Mouse (Mus musculus) cerebellum, adult 8-10 months (tissue): ENCODE measurements around the gene Abcf1.
"Not testable (repeated sequence)": the region's sequence is repeated elsewhere in the genome, so short reads cannot be mapped to it uniquely, and the experiment has no call there.

Experiments used
- DNase-seq: peaks from one replicate; pipeline ENCODE4 v3.0.0; 2022

Abcf1 gene

DNA sequence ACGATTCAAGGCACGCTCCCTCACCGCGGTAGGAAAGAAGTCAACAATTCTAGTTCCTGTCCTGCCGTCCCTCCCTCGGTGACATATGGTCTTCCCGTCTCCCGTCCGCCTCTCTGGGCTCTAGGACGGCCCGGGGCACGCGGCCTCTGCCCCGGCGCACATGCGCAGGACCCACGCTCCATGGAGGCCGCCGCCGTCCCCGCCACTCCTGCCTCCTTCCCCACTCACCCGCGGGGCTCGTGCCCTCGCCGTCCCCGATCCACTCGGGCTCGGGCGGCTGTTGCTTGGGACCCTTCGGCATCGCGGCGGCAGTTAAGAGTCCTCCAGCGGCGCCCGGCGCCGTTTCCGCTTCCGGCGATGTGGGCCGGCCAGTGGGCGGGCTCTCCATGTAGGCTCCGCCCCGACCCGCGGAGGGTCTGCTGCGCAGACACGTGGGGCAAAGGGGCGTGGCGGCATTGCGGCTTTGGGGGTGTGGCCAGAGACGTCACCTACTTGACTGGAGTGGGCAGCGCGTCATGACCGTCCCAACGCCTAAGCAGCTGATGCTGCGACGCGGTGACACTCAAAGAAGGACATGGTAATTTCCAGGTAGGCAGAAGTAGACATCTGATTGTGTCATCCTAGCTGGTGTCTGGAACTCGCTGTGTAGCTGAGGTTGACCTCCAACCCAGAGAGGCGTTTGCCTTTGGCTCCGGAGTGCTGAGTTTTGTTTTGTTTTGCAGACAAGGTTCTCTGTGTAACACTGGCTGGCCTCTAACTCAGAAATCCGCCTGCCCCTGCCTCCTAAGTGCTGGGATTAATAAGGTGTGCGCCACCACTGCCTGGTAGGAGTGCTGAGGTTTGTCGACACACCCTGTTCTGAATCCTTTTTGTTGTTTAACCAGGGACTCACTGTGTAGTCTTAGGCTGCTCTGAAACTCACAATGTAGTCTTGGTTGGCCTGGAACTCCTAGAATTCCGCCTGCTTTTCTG lies at the start of gene Abcf1:
Abcf1 (minus strand) TSS at position 344 of the 972 bp plus-strand sequence.
- peak; percentile 99 for DNase-seq

DNA sequence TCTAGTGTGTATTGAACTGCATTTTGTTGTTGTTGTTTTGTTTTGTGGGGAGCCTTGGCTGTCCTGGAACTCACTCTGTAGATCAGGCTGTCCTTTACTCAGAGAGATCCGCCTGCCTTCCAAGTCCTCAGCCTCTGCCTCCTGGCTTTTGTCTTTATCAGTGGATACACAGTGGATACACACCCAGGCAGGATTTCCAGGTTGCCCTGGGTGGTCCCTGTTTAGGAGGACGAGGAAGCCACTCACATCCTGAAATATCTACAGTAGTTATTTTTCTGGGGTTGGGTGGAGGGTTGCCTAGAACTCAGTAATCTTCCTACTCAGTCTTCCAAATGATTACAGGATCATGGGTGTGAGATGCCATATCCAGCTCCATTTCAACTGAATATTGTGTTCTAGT lies 49.4 kb upstream of the Abcf1 start:
- no peak for DNase-seq

DNA sequence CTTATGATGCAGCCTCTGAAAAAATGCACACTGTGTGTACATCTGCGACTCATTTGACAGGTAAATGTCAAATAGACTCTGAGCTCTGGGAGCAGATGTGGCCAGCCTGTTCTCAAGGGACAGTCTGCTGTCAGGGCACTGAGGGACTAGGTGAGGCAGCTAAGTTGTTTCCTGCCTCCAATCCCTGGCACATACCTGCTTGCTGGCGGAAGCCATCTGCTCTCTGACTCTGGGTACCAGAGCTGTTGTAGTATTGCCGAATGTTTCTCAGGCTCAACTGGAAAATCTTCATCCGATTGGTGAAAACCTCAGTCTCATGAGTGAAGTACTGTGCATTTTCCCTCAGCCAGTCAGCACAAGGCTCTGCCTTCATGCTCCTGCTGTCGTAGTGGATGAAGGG lies 47.5 kb upstream of the Abcf1 start:
- no peak for DNase-seq

DNA sequence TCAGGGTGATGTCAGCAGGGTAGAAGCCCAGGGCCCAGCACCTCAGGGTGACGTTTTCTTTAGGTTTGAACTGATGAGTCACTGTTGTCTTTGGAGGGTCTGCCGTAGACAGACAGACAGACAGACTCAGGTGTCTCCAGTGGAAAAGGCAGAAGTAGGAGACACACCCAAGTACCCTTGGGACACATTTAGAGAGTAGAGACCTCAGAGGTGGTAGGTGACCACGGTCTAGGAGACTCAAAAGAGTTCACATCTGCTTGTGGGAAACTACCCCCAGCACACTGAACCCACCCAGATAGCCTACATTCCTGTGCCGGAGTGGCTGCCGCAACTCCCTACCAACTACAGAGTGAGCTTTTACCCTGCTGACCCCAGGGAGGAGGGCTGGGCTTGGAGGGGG lies 45.4 kb upstream of the Abcf1 start:
- DNase-seq: no peak

DNA sequence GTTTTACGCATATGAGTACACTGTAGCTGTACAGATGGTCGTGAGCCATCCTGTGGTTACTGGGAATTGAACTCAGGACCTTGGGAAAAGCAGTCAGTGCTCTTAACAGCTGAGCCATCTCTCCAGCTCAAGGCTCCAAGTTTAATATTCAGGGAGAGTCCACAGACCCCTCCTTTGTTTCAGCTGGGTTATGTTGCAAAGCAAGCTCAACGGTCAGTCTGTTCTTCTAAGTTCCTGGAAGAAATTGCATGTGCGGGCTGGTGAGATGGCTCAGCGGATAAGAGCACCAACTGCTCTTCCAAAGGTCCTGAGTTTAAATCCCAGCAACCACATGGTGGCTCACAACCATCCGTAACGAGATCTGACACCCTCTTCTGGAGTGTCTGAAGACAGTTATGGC lies 34.8 kb upstream of the Abcf1 start:
- not testable (repeated sequence) for DNase-seq

DNA sequence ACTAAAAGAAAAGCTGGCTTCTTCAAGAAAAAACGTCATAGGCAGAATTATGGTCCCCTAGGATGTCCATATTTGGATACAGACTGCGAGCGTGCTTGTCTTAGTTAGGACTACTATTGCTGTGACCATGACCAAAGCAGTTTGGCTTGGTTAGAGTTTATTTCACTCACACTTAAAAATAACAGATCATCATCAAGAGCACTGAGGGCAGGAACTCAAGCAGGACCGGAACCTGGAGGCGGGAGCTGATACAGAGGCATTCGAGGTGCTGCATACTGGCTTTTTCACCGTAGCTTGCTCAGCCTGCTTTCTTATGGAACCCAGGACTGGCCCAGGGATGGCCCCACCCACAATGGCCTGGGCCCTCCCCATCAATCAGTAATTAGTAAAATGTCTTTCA lies 33.8 kb upstream of the Abcf1 start:
- no peak for DNase-seq

DNA sequence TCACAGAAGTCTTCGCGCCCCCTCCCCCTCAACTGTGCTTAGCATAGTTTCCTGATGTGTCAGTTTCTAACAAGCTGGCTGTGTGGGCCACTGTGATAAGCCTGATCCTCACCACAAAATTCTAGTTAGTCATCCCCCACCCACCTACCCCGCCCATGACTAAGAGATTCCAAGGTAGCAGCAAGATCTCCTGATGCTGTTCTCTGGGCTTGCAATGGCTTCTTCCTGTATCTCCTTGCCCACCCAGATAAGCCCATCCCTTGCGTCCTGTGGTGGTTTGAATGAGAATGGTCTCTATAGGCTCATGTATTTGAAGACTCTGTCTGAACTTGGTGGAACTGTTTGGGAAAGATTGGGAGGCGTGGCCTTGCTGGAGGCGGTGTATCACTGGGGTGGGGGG lies 32.4 kb upstream of the Abcf1 start:
- no peak for DNase-seq

DNA sequence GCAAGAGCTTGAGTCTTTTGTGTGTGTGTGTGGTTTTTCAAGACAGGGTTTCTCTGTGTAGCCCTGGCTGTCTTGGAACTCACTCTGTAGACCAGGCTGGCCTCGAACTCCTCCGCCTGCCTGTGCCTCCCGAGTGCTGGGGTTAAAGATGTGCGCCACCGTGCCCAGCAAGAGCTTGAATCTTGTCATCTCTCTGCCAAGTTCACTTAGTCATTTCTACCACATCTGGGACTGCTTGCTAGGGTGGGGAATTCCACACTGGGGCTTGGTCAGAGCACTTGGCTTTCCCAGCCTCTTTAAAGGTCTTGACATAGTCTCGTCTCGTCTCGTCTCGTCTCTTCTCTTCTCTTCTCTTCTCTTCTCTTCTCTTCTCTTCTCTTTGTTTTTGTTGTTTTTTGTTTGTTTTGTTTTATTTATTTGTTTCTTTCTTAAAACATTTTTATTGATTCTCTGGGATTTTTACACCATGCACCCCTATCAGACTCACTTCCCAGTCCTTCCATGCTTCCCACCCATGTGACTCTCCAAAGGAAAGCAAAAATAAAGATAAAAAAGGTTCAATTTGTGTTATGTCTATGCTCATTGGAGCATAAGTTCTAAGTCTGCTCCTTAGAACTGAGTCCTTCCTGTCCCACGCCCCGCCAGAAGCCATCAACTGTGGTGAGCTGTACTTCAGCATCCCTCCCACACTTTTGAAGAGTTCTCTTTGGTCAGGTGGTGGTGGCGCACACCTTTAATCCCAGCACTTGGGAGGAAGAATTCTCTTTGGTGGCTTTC lies 31.7 kb upstream of the Abcf1 start:
- no peak for DNase-seq

DNA sequence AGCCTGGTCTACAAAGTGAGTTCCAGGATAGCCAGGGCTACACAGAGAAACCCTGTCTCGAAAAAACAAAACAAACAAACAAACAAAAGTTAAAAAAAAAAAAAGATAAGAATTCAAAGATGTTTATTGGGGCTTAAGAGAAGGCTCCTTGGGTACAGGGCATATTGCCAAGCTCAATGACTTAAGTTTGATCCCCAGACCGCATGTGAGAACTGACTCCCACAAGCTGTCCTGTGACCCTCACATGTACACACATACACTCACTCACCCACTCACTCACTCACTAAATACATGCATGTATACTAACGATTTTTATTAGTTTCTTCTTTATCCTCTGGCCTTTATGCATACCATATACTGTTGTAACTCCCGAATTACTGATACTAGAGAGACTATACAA lies 30.8 kb upstream of the Abcf1 start:
- DNase-seq: no peak

DNA sequence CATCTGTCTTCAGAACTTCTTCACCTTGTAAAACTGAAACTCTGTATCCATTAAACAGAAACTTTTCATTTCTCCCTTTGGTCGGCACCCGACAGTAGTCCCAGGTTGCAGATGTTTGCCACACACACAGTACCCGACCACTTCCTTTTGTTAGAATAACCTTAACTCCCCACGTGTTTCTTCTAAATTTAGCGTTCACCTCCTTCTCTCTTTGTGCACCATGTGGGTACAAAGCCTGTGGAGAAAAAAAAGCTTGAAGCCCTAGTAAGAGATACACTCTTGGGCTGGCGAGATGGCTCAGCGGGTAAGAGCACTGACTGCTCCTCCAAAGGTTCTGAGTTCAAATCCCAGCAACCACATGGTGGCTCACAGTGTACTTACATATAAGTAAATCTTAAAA lies 29.8 kb upstream of the Abcf1 start:
- no peak for DNase-seq

DNA sequence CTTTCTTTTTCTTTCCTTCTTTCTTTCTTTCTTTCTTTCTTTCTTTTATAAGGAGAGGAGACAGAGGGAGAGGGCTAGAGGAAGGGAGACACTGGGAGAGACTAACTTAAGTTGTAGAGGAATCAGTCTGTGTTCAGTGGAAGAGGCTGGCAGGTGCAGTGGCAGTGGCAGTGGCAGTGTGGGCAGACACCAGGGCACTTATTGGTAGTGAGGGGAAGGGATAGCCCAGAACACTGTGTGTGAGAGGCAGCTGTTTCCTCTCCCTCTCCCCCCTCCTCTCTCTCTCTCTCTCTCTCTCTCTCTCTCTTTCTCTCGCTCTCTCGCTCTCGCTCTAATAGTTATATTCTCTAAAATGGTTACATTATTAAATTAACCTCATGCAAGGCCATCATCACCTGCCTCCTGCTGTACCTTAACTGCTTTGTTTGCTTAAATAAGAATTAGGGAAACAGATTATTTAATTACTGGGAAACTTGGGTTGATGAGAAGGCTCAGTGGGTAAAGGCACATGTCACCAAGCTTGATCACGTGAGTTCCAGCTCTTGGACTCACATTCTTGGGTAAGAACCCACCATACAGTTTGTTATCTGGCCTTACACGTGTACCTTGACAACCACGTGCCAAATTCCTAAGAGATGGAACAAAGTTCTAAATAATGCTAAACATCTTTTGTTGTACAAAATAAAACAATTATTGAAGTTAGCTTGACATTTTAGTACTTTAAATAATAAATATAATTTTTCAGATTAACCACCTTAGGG lies 29.2 kb upstream of the Abcf1 start:
- no peak for DNase-seq

DNA sequence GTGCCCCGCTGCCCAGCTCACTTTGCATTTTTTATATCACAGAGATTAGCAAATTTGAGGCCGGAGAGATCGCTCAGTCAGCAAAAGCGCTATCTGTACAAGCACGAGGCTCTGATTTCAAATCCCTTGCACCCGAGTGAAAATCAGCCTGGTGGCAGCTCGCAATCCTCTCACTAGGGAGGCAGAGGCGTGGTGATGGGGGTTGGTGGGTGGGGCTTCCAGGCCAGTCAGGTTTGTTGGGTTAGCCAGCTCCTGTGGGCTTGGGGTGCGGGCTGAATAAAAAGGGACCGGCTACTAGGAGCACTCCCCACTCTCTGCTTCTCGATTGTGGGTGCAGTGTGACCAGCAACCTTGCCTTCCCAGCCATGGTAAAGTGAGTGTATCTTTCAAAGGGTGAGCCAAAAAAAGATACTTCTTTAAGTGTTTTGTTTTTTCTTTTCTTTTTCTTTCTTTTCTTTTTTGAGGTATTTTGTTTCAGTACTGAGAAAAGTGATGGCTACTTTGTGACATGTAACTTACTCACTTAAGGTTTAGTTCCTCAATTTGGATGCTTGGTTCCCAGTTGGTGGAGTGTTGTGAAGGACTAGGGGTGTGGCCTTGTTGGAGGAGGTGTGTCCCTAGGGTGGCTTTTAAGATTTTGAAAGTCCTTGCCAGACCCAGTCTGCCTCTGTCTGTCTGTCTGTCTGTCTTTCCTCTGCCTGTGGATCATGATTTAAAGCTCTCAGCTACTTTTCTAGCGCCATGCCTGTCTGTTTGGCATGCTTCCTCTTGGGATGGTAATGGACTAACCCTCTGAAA lies 28.4 kb upstream of the Abcf1 start:
- DNase-seq: no peak

DNA sequence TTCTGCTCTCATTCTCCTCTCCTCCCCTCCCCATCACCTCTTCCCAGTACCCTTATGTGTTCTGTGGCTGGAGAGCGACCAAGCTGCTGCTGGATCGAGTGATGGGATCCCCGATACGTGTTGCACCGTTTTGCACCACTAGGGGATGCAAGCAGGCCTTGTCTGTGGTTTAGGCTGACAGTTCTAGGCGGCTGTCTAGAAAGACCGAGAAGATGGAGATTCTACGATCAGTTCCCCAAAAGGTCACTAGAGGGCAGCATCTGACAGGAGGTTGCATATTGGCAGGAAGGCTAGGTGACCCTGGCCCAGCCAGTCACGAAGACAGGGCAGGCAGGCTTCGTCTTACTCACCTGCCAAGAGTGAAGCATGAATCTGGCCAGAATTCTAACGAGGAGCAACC lies 27.4 kb upstream of the Abcf1 start:
- peak; percentile 97 for DNase-seq

DNA sequence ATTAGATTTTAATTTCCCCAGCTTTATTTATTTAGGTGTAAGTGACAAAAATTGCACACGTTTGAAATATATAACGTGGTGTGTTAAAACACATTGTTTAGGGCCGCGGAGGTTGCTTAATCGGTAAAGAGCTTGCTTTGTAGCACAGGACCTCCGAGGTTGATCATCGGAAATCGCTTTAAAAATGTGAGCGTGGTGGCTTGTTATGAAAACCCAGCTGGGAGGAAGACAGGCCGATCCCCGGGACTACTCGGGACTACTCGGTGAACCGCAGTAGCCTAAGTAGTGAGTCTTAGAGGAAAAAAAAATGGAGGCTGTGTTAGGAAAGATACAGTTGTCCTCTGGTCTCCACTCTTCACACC lies 25.3 kb upstream of the Abcf1 start:
- no peak for DNase-seq

DNA sequence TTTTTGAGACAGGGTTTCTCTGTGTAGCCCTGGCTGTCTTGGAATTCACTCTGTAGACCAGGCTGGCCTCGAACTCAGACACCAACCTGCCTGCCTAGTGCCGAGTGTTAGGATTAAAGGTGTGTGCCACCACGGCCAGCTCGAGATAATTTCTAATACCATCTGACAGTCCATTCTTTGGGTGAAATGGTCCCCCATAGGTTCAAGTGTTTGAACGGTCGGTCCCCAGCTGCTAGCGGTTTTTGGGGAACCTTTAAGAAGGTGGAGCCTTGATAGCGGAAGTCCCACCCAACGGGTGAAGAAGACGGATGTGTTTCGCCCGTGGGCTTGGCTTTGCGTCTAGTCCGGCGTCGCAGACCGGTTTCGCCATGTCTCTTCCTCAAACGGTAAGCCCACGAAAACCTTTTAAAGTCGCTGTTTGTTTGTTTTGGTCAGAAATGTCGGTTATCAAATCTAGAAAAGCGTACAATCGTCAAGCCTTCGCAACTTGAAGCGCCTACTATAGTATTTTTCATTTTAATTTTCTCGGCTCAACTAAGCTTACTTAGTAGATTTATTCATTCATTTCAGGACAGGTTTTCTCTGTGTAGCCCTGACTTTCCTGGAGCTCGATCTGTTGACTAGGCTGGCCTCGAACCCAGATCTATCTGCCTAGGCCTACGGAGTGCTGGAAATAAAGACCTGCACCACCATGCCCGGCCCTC lies 24.8 kb upstream of the Abcf1 start:
- peak; percentile 75 for DNase-seq

DNA sequence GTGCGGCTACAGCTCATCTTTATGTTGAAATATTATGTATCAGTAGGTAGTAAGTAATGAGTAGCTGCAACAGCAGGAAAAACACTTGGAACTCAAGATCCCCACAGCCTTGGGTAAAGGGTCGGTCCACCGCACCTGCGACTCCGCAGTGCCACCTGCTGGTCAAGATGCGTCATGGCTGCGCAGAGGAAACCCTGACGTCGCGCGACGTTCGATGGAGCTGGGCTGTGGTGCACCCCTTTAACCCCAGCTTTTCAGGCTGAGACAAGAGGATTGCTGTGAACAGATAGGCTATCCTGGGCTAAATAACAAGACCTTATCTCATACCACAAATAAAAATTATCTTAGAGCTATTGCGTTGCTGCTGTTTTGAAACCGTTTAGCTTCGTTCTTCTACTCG lies 24.1 kb upstream of the Abcf1 start:
- peak; percentile 73 for DNase-seq

DNA sequence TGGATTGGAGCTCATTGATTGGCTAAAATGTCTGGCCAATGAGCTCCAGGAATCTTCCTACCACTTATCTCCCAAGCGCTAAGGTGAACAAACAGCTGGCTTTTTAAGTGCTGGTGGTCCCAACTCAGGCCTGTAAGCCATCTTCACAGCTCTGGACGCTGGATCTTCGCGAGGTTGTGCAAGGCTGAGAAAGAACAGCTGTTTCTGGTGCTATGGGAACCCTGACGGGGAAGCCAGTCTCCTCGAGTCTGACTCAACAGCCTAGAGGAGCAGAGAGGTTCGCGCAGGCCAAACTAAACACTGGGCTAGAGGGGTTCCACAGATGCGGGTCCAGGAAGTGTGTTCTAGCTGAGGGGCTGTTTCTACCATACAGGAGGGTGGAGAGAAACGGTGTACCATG lies 22.2 kb upstream of the Abcf1 start:
- no peak for DNase-seq

DNA sequence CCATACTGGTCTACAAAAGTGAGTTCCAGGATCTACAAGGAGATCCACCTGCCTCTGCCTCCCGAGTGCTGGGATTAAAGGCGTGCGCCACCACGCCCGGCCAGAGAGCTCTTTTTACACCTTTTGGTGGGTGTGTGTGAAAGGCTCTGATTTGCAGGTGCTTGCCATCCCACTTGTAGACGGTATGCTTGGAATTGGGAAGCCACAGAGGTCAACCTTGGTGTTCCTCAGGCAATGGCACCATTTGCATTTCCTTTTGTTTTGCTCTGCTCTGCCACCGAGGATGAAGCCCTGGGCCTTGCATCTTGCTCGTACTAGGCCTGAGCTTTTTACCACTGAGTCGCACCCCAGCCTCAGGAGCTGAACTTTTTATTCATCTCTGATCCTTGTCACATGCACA lies 12.2 kb upstream of the Abcf1 start:
- no peak for DNase-seq

DNA sequence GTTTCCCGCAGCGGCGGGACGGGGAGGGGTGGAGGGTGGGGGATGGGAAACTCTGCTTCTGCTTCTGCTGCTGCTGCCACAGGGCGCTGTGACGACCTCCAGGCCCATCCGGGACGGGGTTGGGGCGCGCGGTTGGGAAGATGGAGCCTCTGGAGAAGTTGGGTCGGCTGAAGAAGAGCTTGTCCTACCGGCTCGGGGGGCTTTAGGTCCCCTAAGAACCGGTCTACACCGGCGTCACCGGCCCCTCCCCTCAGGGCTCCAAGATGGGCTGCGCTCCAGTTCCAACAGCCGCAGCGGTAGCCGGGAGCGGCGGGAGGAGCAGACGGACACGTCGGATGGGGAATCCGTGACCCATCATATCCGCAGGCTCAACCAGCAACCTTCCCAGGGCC lies 10.8 kb upstream of the Abcf1 start:
- peak; percentile 74 for DNase-seq

DNA sequence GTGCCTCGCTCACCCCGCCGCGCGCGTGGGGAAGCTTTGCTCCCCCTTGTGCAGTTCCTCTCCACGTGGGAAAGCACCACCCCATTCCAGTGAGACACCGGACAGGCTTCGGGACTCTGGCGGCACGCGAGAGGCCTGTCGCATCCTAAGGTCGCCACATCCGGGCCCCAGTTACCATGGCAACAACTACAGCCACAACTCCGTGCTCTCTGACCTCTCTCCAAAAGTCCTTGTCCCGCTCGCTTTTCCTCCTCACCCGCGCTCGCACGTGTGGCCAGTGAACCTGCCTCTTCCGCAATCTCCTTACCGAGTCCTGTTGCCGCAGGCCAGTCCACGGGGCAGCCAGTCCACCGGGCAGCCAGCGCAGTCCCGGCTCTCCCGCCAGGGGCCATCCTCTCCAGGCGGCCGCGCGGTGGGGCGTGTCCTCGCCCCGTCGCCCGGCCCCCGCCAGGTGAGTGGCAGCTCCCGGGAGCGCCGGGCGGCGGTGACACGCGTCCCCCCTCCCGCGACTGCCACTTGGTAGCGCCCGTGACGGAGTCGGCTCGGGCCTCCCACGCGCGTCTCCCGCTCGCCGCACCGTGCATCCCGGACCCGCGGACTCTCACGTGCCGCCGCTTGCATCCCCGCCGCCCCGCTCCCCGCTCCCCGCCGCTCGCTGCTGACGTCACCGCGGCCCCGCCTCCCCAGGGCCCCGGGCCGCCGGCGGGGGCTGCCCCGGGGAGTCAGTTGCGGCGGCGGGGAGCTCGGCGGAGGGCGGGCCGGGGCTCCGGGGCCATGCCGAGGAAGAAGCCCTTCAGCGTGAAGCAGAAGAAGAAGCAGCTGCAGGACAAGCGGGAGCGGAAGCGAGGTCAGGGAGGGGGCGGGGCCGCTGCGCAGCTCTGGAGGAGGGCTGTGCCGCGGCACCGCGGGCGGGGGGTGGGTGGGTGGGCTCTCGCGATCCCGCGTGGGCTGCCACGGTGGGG lies 10.1 kb upstream of the Abcf1 start, which contains the start of the genes Gnl1 and Prr3:
Gnl1 (plus strand) TSS at position 451 of the 962 bp plus-strand sequence.
Prr3 (minus strand) TSS at position 836 of the 962 bp plus-strand sequence.
- DNase-seq: peak; percentile 92
